Mouse (Mus musculus) fat pad, adult 2 months (tissue): Measurements from ENCODE around the gene D1Ertd622e.
"Not testable (repeated sequence)": the region's sequence is repeated elsewhere in the genome, so short reads cannot be mapped to it uniquely, and the experiment has no call there.

Source experiments
- DNase-seq: peaks from one replicate; pipeline ENCODE4 v3.0.0-alpha.2; 2011; ENCODE audit warnings: low read depth, low spot score; ENCODE audit errors: extremely low read depth

D1Ertd622e gene

DNA sequence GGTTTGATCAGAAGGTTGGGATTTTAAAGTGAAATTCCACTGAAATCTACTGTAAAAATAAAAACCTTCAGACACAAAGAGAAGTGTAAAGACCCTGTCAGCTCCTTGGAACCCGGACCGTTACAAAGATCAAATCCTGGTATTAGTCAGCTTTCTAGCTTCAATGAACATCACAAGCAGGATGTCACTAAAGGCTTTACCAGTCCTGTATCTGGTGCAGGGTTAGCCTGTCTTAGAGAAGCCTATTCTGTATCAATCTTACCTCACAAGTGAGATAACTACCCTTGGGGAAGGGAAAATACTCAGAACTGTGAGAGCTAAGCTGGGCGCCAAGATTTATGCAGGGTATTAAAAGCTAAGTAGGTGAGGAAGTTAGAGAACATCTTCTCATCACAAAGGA lies 77.7 kb downstream of the D1Ertd622e start:
- no peak for DNase-seq

DNA sequence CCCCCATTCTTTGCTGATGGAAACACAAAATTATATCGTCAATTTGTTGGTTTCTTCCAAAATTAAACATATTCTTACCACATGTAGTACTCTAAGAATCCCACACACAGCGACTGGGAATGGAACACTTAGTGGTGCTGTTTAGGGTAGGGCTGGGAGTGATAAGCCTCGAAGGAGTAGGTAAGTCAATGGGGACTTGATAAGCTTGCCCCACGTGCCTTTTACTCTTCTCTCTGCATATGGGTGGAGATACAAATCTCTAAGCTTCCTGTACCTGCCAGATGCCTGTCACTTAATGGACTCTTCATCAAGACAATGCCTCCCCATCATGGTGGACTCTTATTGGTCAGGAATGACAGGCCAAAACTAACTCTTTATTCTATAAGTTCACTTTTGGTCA lies 78.8 kb downstream of the D1Ertd622e start:
- DNase-seq: no peak

DNA sequence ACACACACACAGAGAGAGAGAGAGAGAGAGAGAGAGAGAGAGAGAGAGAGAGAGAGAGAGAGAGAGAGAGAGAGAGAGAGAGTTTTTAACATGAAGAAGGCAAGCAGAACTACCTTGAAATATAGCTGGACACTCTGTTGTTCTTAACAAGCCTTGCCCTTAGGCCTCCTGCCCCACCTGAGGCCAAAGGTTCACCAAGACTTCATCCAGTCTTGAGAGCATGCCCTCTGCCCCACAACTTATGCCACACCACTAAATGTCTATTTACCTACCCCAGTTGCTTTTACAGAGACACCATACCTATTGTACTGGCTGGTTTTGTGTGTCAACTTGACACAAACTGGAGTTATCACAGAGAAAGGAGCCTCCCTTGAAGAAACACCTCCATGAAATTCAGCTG lies 81.2 kb downstream of the D1Ertd622e start:
- not testable (repeated sequence) for DNase-seq

DNA sequence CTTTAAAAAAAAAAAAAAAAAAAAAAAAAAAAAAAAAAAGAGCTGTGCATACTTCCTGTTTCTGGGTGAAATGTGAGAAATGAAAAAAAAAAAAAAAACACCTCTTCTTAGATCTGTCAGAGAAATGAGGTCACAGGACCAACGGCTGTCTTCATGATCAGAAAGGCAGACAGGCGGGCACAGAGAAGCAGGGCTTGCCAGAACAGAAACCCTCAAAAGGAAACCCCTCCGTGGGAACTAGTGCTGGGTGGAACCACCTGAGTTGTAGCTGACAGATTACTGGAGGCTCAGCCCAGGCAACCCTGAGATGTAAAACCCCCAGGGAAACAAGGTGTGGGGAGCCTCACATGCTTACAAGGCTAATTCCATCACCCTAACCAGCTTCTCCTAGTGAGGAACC lies 81.6 kb downstream of the D1Ertd622e start:
- no peak for DNase-seq

DNA sequence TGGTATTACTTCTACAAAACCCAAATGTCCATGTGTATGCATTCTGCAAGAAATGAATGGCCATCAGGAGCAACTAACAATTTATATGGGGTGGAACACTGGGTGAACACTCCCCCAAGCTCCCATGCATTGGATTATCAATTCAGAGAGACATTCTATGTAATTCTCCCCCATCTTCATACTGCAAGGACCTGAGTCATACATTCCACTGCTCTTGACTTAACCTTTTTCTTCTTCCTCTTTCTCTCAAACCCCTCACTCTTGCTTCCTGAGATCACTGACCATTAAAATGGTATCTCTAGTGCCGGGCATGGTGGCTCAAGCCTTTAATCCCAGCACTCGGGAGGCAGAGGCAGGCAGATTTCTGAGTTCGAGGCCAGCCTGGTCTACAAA lies 83.9 kb downstream of the D1Ertd622e start:
- no peak for DNase-seq

DNA sequence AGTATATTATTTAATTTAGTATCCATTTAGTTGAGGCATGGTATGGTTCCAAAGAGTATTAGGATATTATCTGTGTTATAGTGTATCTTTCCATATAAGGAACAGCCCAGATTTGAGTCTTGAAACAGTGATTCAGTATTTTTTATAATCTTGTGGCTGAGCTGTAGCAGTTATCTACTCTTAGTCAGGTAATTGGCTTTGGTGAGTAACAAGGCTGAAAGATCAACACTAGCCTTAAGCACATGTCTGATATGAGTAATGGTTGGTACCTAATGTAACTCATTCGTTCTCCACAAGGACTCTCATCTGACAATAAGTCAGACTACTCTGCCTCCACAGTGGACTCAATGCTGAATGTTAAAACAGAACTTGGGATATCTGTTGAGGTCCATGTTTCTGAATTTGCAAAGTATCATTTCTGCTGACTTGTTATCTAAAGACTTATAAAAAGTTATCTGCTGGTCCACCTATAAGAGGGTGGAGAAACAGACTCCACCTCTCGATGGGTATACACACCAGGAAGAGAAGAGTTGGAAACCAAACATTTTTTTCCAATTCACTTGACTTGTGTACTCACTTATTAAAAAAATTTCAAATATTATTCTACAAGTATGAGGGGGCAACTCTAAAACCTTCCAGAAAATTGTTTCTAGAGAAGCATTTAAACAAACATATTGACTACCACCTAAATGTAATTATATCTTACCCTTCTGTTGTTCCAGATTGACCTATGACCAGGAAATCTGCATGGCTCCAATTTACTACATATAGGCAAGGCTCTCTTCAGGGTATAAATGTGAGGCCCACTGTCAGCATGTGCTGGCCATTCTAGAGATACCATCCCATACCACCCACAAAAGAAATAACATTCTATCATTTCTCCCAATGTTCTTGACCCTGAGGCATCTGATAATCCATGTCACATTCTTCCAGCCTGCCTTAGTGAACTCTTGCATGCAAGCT lies 84.5 kb downstream of the D1Ertd622e start:
- no peak for DNase-seq

DNA sequence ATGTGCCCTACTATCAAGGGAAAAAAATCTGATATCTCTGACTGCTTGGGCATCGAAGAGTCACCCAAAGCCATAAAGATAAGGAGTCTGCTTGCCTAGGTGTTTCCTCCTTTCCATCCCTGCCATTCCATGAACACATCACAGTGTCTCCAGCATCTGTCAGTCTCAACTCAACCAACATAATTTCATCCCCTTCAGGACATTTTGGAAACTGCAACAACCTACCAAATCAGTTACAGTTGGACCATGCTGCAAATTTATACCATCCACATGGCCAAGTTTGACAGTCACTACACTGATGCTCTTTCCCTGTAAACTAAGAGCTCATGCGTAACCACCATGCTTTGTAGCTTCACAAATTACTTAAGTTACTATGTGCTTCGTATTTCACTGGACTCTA lies 85.3 kb downstream of the D1Ertd622e start:
- DNase-seq: no peak

DNA sequence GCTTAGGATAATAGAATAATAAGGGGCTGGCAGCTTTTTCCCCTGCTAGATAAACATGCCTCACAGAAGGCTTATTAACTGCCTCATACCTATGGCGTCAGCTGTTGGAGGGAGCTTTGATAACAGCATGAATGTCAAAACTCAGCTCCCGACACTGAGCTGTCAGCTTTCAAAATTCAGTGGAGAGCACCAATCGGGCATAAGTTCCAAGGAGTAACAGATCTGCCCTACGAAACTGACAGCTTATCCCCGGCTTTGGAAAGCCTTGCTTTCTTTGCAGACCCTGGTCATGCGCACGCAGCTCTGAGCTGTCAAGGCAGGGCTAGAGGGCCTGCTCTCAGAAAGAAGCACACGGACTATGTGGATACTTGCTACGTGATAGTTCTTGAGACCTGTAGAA lies 91.1 kb downstream of the D1Ertd622e start:
- no peak for DNase-seq

DNA sequence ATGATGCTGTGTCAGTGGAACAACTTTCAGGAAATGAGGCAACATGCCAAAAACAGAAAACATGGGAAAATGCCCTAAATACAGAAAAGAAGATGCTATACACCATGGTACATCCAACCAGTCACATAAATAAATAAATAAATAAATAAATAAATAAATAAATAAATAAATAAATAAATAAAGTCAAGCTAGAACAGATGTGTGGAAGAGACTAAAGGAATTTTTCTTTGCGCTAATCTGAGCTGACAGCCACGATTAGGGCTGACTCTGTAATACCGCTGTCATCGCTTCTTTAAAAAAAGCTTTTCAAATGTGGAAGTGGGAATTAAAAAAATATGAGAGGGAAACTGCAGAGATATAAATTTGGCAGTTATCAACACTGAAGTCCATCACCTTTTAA lies 93.9 kb downstream of the D1Ertd622e start:
- no peak for DNase-seq

DNA sequence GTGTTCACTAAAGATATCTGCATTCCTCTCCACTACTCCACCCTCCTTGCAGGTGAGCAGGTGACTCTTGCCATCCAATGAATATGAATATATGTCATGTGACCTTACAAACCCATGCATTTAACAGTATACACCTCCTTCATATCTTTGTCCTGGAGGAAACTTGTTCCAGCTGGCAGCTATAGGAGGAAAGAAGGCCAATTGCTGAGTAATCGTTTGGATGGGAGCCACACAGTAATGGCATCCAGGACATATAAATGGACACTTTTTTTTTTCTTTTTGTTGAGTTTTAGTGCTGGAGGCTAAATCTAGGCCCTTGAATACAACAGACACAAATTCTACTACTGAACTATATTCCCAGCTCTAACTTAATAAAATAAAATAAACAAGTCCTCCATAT lies 97.2 kb downstream of the D1Ertd622e start:
- no peak for DNase-seq

DNA sequence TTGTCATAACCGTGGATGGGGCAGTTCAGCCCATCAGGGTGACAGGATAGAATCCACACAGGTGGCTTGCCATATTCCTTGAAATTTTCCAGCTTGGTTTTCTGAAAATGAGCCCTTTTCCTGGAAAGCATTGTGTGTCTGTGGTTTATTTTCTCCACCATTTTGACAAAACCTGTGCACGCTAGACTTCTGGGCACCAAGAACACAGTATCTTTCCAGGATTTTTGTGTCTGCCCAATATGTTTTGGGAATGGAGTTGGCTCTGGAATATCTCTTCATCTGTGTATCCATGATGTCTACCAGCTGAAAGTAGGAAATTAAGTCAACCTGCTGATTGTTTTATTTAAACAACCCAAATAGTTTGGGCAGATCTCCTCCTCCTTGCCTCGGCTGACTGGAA lies 99.0 kb downstream of the D1Ertd622e start:
- no peak for DNase-seq
